Mouse (Mus musculus): ENCODE measurements around the gene BC037034.

DNA sequence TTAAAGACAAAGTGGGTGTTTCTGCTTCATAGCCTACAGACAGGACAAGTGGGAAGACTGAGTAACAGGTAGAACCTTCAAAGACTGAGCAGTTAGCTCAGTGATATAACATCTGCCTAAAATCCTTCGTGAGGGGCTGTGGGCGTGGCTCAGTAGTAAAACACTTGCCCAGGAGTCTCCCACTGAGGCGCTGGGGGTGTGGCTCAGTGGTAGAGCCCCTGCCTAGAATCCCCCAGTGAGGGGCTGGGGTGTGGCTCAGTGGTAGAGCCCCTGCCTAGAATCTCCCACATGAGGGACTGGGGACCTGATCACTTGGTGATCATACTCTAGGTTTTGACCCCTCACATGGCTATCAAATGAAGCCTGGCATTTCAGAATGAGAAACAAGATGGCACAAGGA, 5.8 kb downstream of the BC037034 start:
- TF ChIP-seq CTCF (conservative IDR thresholded peaks at IDR 0.05; ENCODE audit: low read length) (no peak), NANOG (IDR thresholded peaks at IDR 0.05; ENCODE audit: borderline replicate concordance, low read length) (no peak)
